Mouse (Mus musculus) heart, embryonic 13.5 days (tissue): ENCODE results near the gene Gpc2. TPM values are rescaled to one million over a fixed set of nuclear protein-coding genes. Genes with fewer than 3 reads are reported as not detected.

Experiments used
- ATAC-seq: fragments of 200-750 bp; cut with Nextera tagmentation; 2 replicates; pipeline ENCODE4 v1.8.0; 2017; ENCODE audit warnings: moderate TSS enrichment; ENCODE audit not compliant: insufficient number of reproducible peaks, low FRiP score, low TSS enrichment; ENCODE audit errors: extremely low read depth
- H3K27ac ChIP-seq: fragments of 300-500 bp; sonication (generic); replicated peaks from 2 replicates; pipeline ENCODE4 v1.5.1; 2015; ENCODE audit warnings: moderate library complexity, mild to moderate bottlenecking, inconsistent platforms
- H3K27me3 ChIP-seq: fragments of 300-500 bp; sonication (generic); replicated peaks from 2 replicates; pipeline ENCODE4 v1.6.1; 2015; ENCODE audit warnings: mild to moderate bottlenecking, inconsistent platforms
- H3K36me3 ChIP-seq: fragments of 300-500 bp; sonication (generic); 2 replicates; pipeline ENCODE4 v1.6.1; 2015; ENCODE audit warnings: mild to moderate bottlenecking, inconsistent platforms
- H3K4me1 ChIP-seq: fragments of 300-500 bp; sonication (generic); 2 replicates; pipeline ENCODE4 v1.6.1; 2015; ENCODE audit warnings: inconsistent platforms
- H3K4me2 ChIP-seq: fragments of 300-500 bp; sonication (generic); 2 replicates; pipeline ENCODE4 v1.6.1; 2015; ENCODE audit warnings: inconsistent platforms, mild to moderate bottlenecking, moderate library complexity
- H3K4me3 ChIP-seq: fragments of 300-500 bp; sonication (generic); 2 replicates; pipeline ENCODE4 v1.5.1; 2015; ENCODE audit warnings: moderate library complexity, mild to moderate bottlenecking, inconsistent platforms
- H3K9ac ChIP-seq: fragments of 300-500 bp; sonication (generic); 2 replicates; pipeline ENCODE4 v1.6.1; 2015; ENCODE audit warnings: inconsistent platforms, mild to moderate bottlenecking, moderate library complexity
- H3K9me3 ChIP-seq: fragments of 300-500 bp; sonication (generic); 2 replicates; pipeline ENCODE4 v1.6.1; 2016; ENCODE audit warnings: inconsistent platforms
- WGBS: fragments of 180-500 bp; shearing (Covaris S2); methylation state at CpG from one replicate; pipeline ENCODE4 v1.1.7; 2015; ENCODE audit warnings: mixed read lengths; 5-methylcytosine and 5-hydroxymethylcytosine counted together
- polyA plus RNA-seq: library from polyadenylated mRNA; unstranded; fragments of >200 nt; fragmentation: Nextera tagmentation; extraction: Ambion mirVana; gene quantifications from 2 replicates; pipeline ENCODE4 v1.2.1, GENCODE M21; 2015

The Gpc2 gene
- polyA plus RNA-seq, 1 experiment from 2014 or later = 9.3 TPM

GRCm38 (mm10) chr5:138275216-138276050, 4.4 kb downstream of the Gpc2 start:
- Histone ChIP-seq H3K4me1 (peaks cover 35% of the 10 kb centered on the region), H3K9ac (peak overlapping the region; percentile 64), H3K9me3 (peaks cover 2% of the 10 kb centered on the region; the same call in 1 of the 2 replicates), H3K27ac (no peak overlapping the region), H3K36me3 (peaks cover 13% of the 10 kb centered on the region; the same call in 1 of the 2 replicates), H3K27me3 (peaks cover 40% of the 10 kb centered on the region), H3K4me3 (peak overlapping the region; percentile 38), H3K4me2 (peak overlapping the region; percentile 63)
- WGBS = 32% methylated on average over 41 of the region's 41 CpGs
- no peak for ATAC-seq

DNA sequence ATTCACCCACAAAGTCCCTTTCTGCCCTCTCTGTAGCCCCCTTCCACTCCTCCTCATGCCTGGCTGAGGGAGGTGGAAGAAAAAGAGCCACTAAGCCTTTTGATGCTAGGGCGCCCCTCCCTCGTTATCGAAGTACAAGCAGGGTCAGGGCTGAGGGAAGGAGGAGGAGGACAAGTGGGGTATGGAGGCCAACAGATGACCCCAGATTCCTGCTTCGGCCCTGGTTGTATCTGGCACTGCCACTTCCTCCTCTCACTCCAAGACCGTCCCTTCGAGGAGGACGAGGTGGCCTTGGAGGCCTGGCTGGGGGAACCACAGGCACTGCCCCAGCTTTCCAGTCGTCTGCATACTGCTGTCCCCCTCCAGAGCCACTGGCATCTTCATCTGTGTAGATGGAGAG, 5.6 kb downstream of the Gpc2 start:
- Histone ChIP-seq H3K9me3 (no peaks in the 10 kb centered on the region), H3K27me3 (peaks cover 45% of the 10 kb centered on the region), H3K4me3 (no peak overlapping the region), H3K4me1 (peaks cover 28% of the 10 kb centered on the region), H3K9ac (no peak overlapping the region), H3K4me2 (no peak overlapping the region), H3K36me3 (peaks cover 13% of the 10 kb centered on the region; the same call in 1 of the 2 replicates), H3K27ac (no peak overlapping the region)
- 65% methylated on average over 8 of the region's 8 CpGs for WGBS
- ATAC-seq = no peak

DNA sequence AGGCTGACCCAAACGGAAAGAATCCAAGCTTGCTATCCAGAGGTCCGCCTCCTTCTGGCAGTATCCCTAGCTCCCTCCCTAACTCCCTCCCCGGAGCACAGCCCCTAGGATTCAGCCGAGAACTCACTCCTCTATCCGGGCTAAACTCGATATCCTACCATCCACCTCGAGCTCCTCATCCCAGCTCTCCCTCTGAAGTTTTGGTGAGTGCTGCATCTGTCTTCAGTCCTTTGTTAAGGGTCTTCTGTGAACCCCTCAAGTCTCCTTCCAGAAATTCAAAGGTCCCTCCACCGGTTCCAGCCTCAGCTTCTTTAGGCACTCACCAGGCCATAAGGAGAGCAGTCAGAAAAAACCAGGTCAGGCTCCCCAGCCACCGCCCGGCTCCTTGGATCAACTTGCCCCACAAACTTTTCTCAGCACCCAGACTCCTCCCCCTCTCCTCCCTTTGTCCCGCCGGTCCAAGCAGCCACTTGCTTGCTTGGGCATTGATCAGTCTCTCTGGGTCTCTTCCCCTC, 7.3 kb downstream of the Gpc2 start, which contains the start of gene Gal3st4:
TSS of gene Gal3st4 (minus strand) at position 432 of the 515 bp plus-strand sequence.
- H3K9me3 ChIP-seq = no peaks in the 10 kb centered on the region
- H3K4me3 ChIP-seq = peak within 1 kb of the TSS; percentile 31
- peaks cover 23% of the 10 kb centered on the region for H3K4me1 ChIP-seq
- peaks cover 7% of the 10 kb centered on the region; the same call in 1 of the 2 replicates for H3K36me3 ChIP-seq
- no peak for ATAC-seq
- peak within 1 kb of the TSS; percentile 58 for H3K4me2 ChIP-seq
- H3K27ac ChIP-seq = no peak within 1 kb of the TSS
- 1% methylated on average over 12 of the region's 12 CpGs for WGBS
- peak within 1 kb of the TSS; percentile 67 for H3K9ac ChIP-seq
- H3K27me3 ChIP-seq = peaks cover 45% of the 10 kb centered on the region

GRCm38 (mm10) chr5:138271232-138271631, 8.6 kb downstream of the Gpc2 start:
- peaks cover 41% of the 10 kb centered on the region for H3K27me3 ChIP-seq
- no peak for ATAC-seq

GRCm38 (mm10) chr5:138268980-138269379, 10.8 kb downstream of the Gpc2 start:
- H3K4me2 ChIP-seq = no peak overlapping the region
- H3K9me3 ChIP-seq = no peaks in the 10 kb centered on the region
- peaks cover 20% of the 10 kb centered on the region for H3K4me1 ChIP-seq
- H3K27ac ChIP-seq = no peak overlapping the region
- H3K27me3 ChIP-seq = peaks cover 31% of the 10 kb centered on the region
- H3K9ac ChIP-seq = no peak overlapping the region
- 63% methylated on average over 4 of the region's 4 CpGs for WGBS
- H3K36me3 ChIP-seq = peaks cover 13% of the 10 kb centered on the region
- H3K4me3 ChIP-seq = no peak overlapping the region
- ATAC-seq = no peak

More at GRCm38 (mm10) chr5:138271232-138271631, 8.6 kb downstream of the Gpc2 start:
- H3K9ac ChIP-seq = no peak overlapping the region; the same call in 1 of the 2 replicates
- peaks cover 10% of the 10 kb centered on the region for H3K36me3 ChIP-seq
- H3K9me3 ChIP-seq = no peaks in the 10 kb centered on the region
- H3K27ac ChIP-seq = no peak overlapping the region
- H3K4me2 ChIP-seq = no peak overlapping the region
- peaks cover 23% of the 10 kb centered on the region for H3K4me1 ChIP-seq
- 44% methylated on average over 3 of the region's 3 CpGs for WGBS
- no peak overlapping the region for H3K4me3 ChIP-seq

- 86% methylated on average over 3 of the region's 3 CpGs for WGBS
- no peak for ATAC-seq
Observed at GRCm38 (mm10) chr5:138267114-138267513, 12.7 kb downstream of the Gpc2 start.

DNA sequence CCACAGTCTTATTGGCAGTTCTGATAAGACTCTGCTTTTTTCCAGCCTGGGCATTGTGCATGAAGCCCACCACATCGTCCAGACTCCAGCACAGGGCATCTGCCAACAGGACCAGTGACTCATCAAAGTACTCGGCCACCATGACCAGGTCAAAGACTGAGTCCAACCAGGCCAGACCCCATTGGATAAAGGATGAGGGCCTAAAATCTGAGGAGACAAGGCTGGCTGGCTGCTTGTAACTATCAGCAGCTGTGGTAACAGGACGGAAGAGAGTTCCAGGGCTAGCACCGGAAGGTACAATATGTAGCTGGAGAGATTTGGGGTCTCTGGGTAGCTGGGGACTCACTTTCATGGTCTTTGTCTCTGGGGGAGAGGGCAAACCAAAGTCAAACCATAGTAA, 14.1 kb downstream of the Gpc2 start:
- Histone ChIP-seq H3K4me3 (no peak overlapping the region), H3K4me1 (peaks cover 31% of the 10 kb centered on the region), H3K27me3 (peaks cover 8% of the 10 kb centered on the region), H3K4me2 (no peak overlapping the region), H3K36me3 (peaks cover 25% of the 10 kb centered on the region), H3K27ac (no peak overlapping the region), H3K9ac (no peak overlapping the region), H3K9me3 (no peaks in the 10 kb centered on the region)
- no peak for ATAC-seq
- WGBS = 83% methylated on average over 4 of the region's 4 CpGs

More at GRCm38 (mm10) chr5:138267114-138267513, 12.7 kb downstream of the Gpc2 start:
- Histone ChIP-seq H3K4me2 (no peak overlapping the region), H3K9ac (no peak overlapping the region), H3K27ac (no peak overlapping the region), H3K27me3 (peaks cover 22% of the 10 kb centered on the region), H3K36me3 (peaks cover 13% of the 10 kb centered on the region), H3K9me3 (no peaks in the 10 kb centered on the region), H3K4me3 (no peak overlapping the region), H3K4me1 (peaks cover 25% of the 10 kb centered on the region)

GRCm38 (mm10) chr5:138264207-138264578, 15.6 kb downstream of the Gpc2 start:
- Histone ChIP-seq H3K4me1 (peaks cover 46% of the 10 kb centered on the region), H3K36me3 (peaks cover 40% of the 10 kb centered on the region), H3K4me3 (peak overlapping the region; percentile 92), H3K9me3 (no peaks in the 10 kb centered on the region), H3K27ac (0 out of 2 replicates have a peak overlapping the region, but pooled peaks have one; percentile 79), H3K9ac (peak overlapping the region; percentile 97), H3K4me2 (peak overlapping the region; percentile 83), H3K27me3 (no peaks in the 10 kb centered on the region)
- no peak for ATAC-seq
- 10% methylated on average over 6 of the region's 6 CpGs for WGBS

DNA sequence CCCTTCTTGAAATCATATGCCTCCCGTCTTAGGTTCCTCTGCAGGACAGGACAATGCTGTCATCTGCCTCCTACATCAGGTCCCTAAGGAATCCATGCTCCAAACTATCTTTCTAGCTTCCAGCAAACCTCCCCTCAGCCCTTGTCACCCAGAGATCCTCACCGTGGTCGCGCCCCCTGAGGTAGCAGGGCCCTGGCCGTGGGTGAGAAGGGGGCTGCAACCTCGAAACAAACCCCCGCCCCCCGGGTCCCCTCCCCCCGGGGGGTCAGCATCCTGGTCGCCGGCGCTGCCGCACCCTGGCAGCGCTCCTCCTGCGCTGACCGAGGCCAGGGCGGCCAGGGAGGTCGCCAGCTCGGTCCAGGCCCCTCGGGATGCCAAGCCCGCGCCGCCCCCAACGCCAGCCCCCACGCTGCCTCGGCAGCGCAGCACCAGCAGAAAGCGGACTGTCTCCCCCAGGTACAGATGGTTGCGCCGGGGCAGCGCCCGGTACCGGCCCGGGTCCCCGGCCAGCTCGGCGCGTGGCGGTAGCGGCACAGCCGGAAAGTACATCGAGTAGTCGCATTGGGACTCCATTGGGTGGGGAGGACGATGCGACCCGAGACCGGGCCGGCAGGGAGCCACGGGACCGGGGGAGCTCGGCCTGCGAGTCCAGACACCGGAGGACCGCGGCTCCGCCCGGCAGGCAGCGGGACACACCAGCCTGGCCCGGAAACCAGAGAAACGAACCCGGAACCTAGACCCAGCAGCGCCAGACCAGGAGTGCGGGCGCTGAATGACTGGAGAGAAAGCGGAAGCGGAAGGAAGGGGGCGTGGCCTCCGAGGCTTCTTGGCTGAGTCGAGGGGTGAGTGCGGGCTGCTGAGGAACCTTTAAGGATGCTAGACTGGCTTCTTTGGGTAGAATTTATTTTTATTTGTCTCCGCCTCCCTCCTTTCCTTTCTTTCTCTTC, 16.3 kb downstream of the Gpc2 start, which contains the start of gene BC037034:
TSS of gene BC037034 (minus strand) at position 774 of the 947 bp plus-strand sequence.
- under 1% methylated on average over 69 of the region's 71 CpGs for WGBS
- peak within 1 kb of the TSS; percentile 83 for H3K4me2 ChIP-seq

GRCm38 (mm10) chr5:138262582-138263240, 17.1 kb downstream of the Gpc2 start:
- H3K27ac ChIP-seq = no peak overlapping the region
- peaks cover 58% of the 10 kb centered on the region for H3K4me1 ChIP-seq
- no peaks in the 10 kb centered on the region for H3K9me3 ChIP-seq
- H3K4me2 ChIP-seq = peak overlapping the region; percentile 83
- ATAC-seq = no peak
- H3K27me3 ChIP-seq = no peaks in the 10 kb centered on the region
- peak overlapping the region; percentile 92 for H3K4me3 ChIP-seq
- peak overlapping the region; percentile 97 for H3K9ac ChIP-seq
- WGBS = 55% methylated on average over 18 of the region's 18 CpGs
- peaks cover 50% of the 10 kb centered on the region for H3K36me3 ChIP-seq

More for the DNA sequence above, 16.3 kb downstream of the Gpc2 start, which contains the start of gene BC037034:
- ATAC-seq = peak; percentile 73
- peaks cover 46% of the 10 kb centered on the region for H3K36me3 ChIP-seq
- no peaks in the 10 kb centered on the region for H3K27me3 ChIP-seq
- no peaks in the 10 kb centered on the region for H3K9me3 ChIP-seq
- H3K4me3 ChIP-seq = peak within 1 kb of the TSS; percentile 92
- peak within 1 kb of the TSS; percentile 79 for H3K27ac ChIP-seq
- H3K4me1 ChIP-seq = peaks cover 53% of the 10 kb centered on the region
- peak within 1 kb of the TSS; percentile 97 for H3K9ac ChIP-seq
